In the genomic region with DNA sequence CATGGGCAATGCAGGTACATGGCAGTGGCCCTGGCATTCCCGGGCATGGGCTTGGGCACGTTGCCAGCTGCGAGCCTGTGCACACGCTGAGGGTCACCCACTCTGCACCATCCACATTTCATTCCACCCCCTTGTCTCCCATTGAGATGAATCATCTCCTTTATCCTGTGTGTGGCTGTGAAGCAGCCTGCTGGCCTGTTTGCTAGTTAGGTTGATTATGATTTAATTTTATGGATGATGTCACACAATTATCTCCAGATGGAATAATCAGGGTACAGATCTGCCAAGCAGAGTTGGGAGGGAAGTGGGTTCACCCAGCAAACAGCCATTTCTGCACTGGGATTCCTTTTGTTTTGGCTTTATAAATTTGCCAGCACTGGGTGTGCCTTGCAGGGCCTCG, we compare ENCODE assay signal across 11 mouse cellular contexts.
DNase-seq lines count a peak whose midpoint lies in the region; ATAC-seq and TF ChIP-seq lines count a peak whose summit lies in the region.
"Had no signal": no experiment of that assay in that cellular context is flagged by ENCODE, and none has a peak within 500 bp of the region (broad histone marks: within the 10 kb centered on the region; RNA-seq: fewer than 3 reads in every experiment).

No protein-coding gene starts in this region.

- H3K4me3 ChIP-seq in forebrain, embryonic 15.5 days, result no peak overlapping the region
- H3K4me3 ChIP-seq in forebrain, embryonic 13.5 days, result no peak overlapping the region
- no peak overlapping the region for H3K4me3 ChIP-seq in left cerebral cortex, adult 2 months
- no peak overlapping the region for H3K4me3 ChIP-seq in embryonic facial prominence, embryonic 14.5 days (ENCODE audit: low read depth, low read length)
- H3K4me3 ChIP-seq: heart, embryonic 15.5 days; liver, embryonic 13.5 days had no signal

- intact Hi-C loops in left cerebral cortex, adult 2 months (cut with DNase I), result no loop called here
- intact Hi-C loops in left cerebral cortex, postnatal 14 days (cut with DNase I), result no loop called here

- TF ChIP-seq CTCF in left cerebral cortex, adult 2 months (IDR thresholded peaks at IDR 0.05), result no peak

- H3K9ac ChIP-seq in forebrain, embryonic 15.5 days (replicated peaks), result no peak overlapping the region
- no peak overlapping the region for H3K9ac ChIP-seq in forebrain, embryonic 13.5 days
- H3K9ac ChIP-seq in embryonic facial prominence, embryonic 14.5 days (ENCODE audit: low read depth, low read length), result no peak overlapping the region
- H3K9ac ChIP-seq: heart, embryonic 15.5 days; liver, embryonic 13.5 days had no signal

- DNase-seq in left cerebral cortex, adult 2 months (ENCODE audit: extremely low spot score in 1 of 2, low spot score in 2 of 2), result peak; percentile 22 to 29
- DNase-seq in left cerebral cortex, postnatal 14 days (ENCODE audit: low spot score in 2 of 2), result no peak
- DNase-seq in embryonic facial prominence, embryonic 14.5 days (ENCODE audit: low spot score), result peak; percentile 77
- peak; percentile 87 for DNase-seq in retina, postnatal 1 day
- DNase-seq in heart, adult 18-20 months, result no peak
- no peak for DNase-seq in thymus, postnatal 25 days

- H3K9me3 ChIP-seq in forebrain, embryonic 15.5 days, result no peaks in the 10 kb centered on the region
- H3K9me3 ChIP-seq in forebrain, embryonic 13.5 days (replicated peaks), result peaks cover 14% of the 10 kb centered on the region
- peaks cover 16% of the 10 kb centered on the region for H3K9me3 ChIP-seq in embryonic facial prominence, embryonic 14.5 days (ENCODE audit: control insufficient read depth, low read length)
- H3K9me3 ChIP-seq: liver, embryonic 13.5 days had no signal

- no peak overlapping the region for H3K4me2 ChIP-seq in forebrain, embryonic 15.5 days (replicated peaks)
- no peak overlapping the region for H3K4me2 ChIP-seq in forebrain, embryonic 13.5 days
- H3K4me2 ChIP-seq in embryonic facial prominence, embryonic 14.5 days (ENCODE audit: low read depth, low read length), result no peak overlapping the region
- H3K4me2 ChIP-seq: heart, embryonic 15.5 days; liver, embryonic 13.5 days; midbrain, embryonic 11.5 days had no signal

- H3K27me3 ChIP-seq in forebrain, embryonic 15.5 days, result no peaks in the 10 kb centered on the region
- no peaks in the 10 kb centered on the region for H3K27me3 ChIP-seq in forebrain, embryonic 13.5 days
- H3K27me3 ChIP-seq in embryonic facial prominence, embryonic 14.5 days (replicated peaks; ENCODE audit: control insufficient read depth, insufficient read depth, low read length), result no peaks in the 10 kb centered on the region
- H3K27me3 ChIP-seq: heart, embryonic 15.5 days; liver, embryonic 13.5 days had no signal

- WGBS in forebrain, embryonic 15.5 days, result 70% methylated on average over 5 of the region's 5 CpGs
- WGBS in forebrain, embryonic 13.5 days, result 79% methylated on average over 5 of the region's 5 CpGs
- 53% methylated on average over 5 of the region's 5 CpGs for WGBS in embryonic facial prominence, embryonic 14.5 days

- H3K36me3 ChIP-seq in forebrain, embryonic 15.5 days, result no peaks in the 10 kb centered on the region
- no peaks in the 10 kb centered on the region for H3K36me3 ChIP-seq in forebrain, embryonic 13.5 days (ENCODE audit: poor library complexity, severe bottlenecking)
- no peaks in the 10 kb centered on the region for H3K36me3 ChIP-seq in embryonic facial prominence, embryonic 14.5 days (ENCODE audit: control insufficient read depth, insufficient read depth, low read length)
- H3K36me3 ChIP-seq: heart, embryonic 15.5 days; liver, embryonic 13.5 days had no signal

- H3K27ac ChIP-seq in forebrain, embryonic 15.5 days (replicated peaks), result no peak overlapping the region
- H3K27ac ChIP-seq in forebrain, embryonic 13.5 days, result no peak overlapping the region
- H3K27ac ChIP-seq in left cerebral cortex, adult 2 months, result no peak overlapping the region
- H3K27ac ChIP-seq in embryonic facial prominence, embryonic 14.5 days (replicated peaks; ENCODE audit: low read depth, low read length), result peak overlapping the region; percentile 55
- H3K27ac ChIP-seq: heart, embryonic 15.5 days; liver, embryonic 13.5 days had no signal

- no peaks in the 10 kb centered on the region for H3K4me1 ChIP-seq in forebrain, embryonic 15.5 days
- H3K4me1 ChIP-seq in forebrain, embryonic 13.5 days, result no peaks in the 10 kb centered on the region
- H3K4me1 ChIP-seq in embryonic facial prominence, embryonic 14.5 days (ENCODE audit: control insufficient read depth, insufficient read depth, low read length), result peaks cover 11% of the 10 kb centered on the region; the same call in 1 of the 2 replicates
- H3K4me1 ChIP-seq: heart, embryonic 15.5 days; liver, embryonic 13.5 days had no signal

- ATAC-seq in forebrain, embryonic 15.5 days (replicated peaks), result peak; percentile 29; the same call in 1 of the 2 replicates
- ATAC-seq in forebrain, embryonic 13.5 days, result no peak
- ATAC-seq in embryonic facial prominence, embryonic 14.5 days (ENCODE audit: low read depth), result peak; percentile 50; the same call in 1 of the 2 replicates

Comparison
In these comparisons a context has a peak if more than half of its experiments do, and no peak if none do; other contexts are left out.
1. DNase-seq: peak in left cerebral cortex, adult 2 months (2 of 2), embryonic facial prominence, embryonic 14.5 days (single experiment) and retina, postnatal 1 day (single experiment); none in left cerebral cortex, postnatal 14 days (0 of 2), heart, adult 18-20 months (0 of 2) and thymus, postnatal 25 days (single experiment).